In the genomic region with DNA sequence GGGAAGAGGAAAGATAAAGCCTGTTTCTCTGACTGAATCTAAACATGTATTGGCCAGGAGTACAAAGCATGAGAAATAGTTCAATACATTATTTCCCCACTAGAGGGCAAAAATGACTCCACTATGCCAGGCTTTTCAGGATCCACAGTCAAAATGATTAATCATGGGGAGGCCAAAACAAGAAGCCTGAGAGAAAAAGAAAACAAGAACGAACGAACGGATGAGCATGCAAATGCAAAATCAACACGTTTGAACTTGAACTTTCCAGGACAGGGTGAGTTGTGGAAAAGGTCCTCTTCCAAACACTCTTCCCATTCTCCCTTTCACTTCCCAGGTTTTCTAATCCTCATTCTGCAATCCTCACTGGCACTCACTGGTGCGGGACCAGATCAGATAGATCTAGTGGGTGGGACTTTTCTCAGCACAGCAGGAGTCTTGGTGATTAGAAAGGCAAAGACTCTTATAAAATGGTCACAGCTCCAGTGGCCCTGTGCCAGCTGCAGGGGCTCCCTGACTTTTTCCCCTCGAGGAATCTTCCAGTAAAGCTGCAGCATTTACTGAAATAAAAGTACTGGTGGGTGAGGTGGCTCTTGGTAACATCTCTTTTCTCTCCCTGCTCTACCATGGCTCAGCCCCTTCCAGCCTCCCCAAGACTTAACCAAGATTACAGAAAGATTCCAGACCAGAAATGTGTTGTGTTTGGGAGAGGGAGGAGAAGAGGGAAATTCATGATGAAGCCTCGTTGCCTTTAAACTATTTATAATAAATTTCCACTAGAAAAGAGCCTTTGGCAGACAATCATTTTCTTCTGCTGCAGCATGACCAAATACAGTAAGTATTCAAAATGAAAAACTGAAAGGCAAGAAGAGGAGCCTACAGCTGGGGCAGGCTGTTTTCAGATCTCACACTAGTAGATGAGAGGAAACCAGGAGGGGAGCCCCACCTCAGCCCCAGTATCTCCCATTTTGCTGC, we compare ENCODE assay signal across 8 mouse cellular contexts.
DNase-seq lines count a peak whose midpoint lies in the region; ATAC-seq and TF ChIP-seq lines count a peak whose summit lies in the region.

No protein-coding gene starts in this region.

- no peak for TF ChIP-seq POLR2A in MEL (IDR thresholded peaks at IDR 0.05; ENCODE audit: control insufficient read depth in 1 of 2, insufficient read depth in 1 of 2, low read depth in 1 of 2, low read length in 2 of 2, poor library complexity in 1 of 2)
- TF ChIP-seq POLR2A in small intestine, adult 2 months (IDR thresholded peaks at IDR 0.05; ENCODE audit: low read depth, low read length), result no peak

- WGBS in embryonic facial prominence, embryonic 12.5 days, result 16% methylated on average over 7 of the region's 7 CpGs
- 10% methylated on average over 7 of the region's 7 CpGs for WGBS in heart, embryonic 14.5 days
- 7% methylated on average over 7 of the region's 7 CpGs for WGBS in kidney, embryonic 16.5 days
- WGBS in small intestine, adult 2 months, result 17% methylated on average over 7 of the region's 7 CpGs

- peak in 1 of 3 experiments; percentile 56; a peak in 4 of 6 replicates for TF ChIP-seq CTCF in MEL (IDR thresholded peaks at IDR 0.05 in 2 of 3, conservative IDR thresholded peaks at IDR 0.05 in 1 of 3; ENCODE audit: control insufficient read depth in 1 of 3, insufficient read depth in 1 of 3, low read depth in 2 of 3, low read length in 3 of 3, poor library complexity in 1 of 3, severe bottlenecking in 1 of 3)
- no peak for TF ChIP-seq CTCF in small intestine, adult 2 months (IDR thresholded peaks at IDR 0.05; ENCODE audit: extremely low read depth, insufficient read length, insufficient replicate concordance, low read depth, low read length)

- DNase-seq in MEL (ENCODE audit: low read depth, low spot score), result peak; percentile 31
- peak; percentile 43 for DNase-seq in adrenal gland, postnatal 10 days
- DNase-seq in spleen, adult 12 weeks (ENCODE audit: low spot score), result no peak

- no peaks in the 10 kb centered on the region for H3K36me3 ChIP-seq in MEL (ENCODE audit: control insufficient read depth in 1 of 2, insufficient read depth in 2 of 2, low read length in 2 of 2)
- no peaks in the 10 kb centered on the region for H3K36me3 ChIP-seq in embryonic facial prominence, embryonic 12.5 days
- no peaks in the 10 kb centered on the region for H3K36me3 ChIP-seq in heart, embryonic 14.5 days (ENCODE audit: control insufficient read depth, insufficient read depth, low read length)
- H3K36me3 ChIP-seq in kidney, embryonic 16.5 days (ENCODE audit: insufficient read depth, low read length), result no peaks in the 10 kb centered on the region
- H3K36me3 ChIP-seq in small intestine, adult 2 months (ENCODE audit: control insufficient read depth, insufficient read depth, low read length), result no peaks in the 10 kb centered on the region

- H3K4me3 ChIP-seq in MEL (ENCODE audit: control insufficient read depth in 1 of 2, insufficient read depth in 1 of 2, low read depth in 2 of 2, low read length in 2 of 2), result no peak overlapping the region
- H3K4me3 ChIP-seq in embryonic facial prominence, embryonic 12.5 days, result no peak overlapping the region
- H3K4me3 ChIP-seq in heart, embryonic 14.5 days (ENCODE audit: control insufficient read depth in 1 of 2, insufficient read depth in 1 of 2, low read depth in 1 of 2, low read length in 2 of 2), result peak overlapping the region; percentile 23 to 26
- peak overlapping the region; percentile 36 for H3K4me3 ChIP-seq in kidney, embryonic 16.5 days (ENCODE audit: low read length)
- H3K4me3 ChIP-seq in small intestine, adult 2 months (ENCODE audit: low read depth, low read length), result no peak overlapping the region

- no peak overlapping the region for H3K9ac ChIP-seq in MEL (ENCODE audit: control insufficient read depth, low read depth, low read length, poor library complexity, severe bottlenecking)
- H3K9ac ChIP-seq in embryonic facial prominence, embryonic 12.5 days, result no peak overlapping the region
- H3K9ac ChIP-seq in heart, embryonic 14.5 days (ENCODE audit: low read length), result peak overlapping the region; percentile 67
- H3K9ac ChIP-seq in kidney, embryonic 16.5 days (replicated peaks; ENCODE audit: low read length), result peak overlapping the region; percentile 24; the same call in 1 of the 2 replicates

- ATAC-seq in embryonic facial prominence, embryonic 12.5 days (ENCODE audit: insufficient number of reproducible peaks, insufficient read depth, low FRiP score, low TSS enrichment), result no peak
- ATAC-seq in heart, embryonic 14.5 days (ENCODE audit: insufficient number of reproducible peaks, insufficient read depth, low FRiP score, low read depth), result no peak
- ATAC-seq in kidney, embryonic 16.5 days (ENCODE audit: low FRiP score, low TSS enrichment), result peak; percentile 94
- ATAC-seq in megakaryocyte, adult 5-6 weeks (ENCODE audit: poor library complexity, severe bottlenecking), result peak; percentile 57

- H3K79me2 ChIP-seq in MEL (ENCODE audit: control insufficient read depth, insufficient read depth, low read length, poor library complexity), result no peaks in the 10 kb centered on the region

- H3K27me3 ChIP-seq in MEL (ENCODE audit: control insufficient read depth in 1 of 2, insufficient read depth in 2 of 2, low read length in 2 of 2), result no peaks in the 10 kb centered on the region
- no peaks in the 10 kb centered on the region for H3K27me3 ChIP-seq in embryonic facial prominence, embryonic 12.5 days
- no peaks in the 10 kb centered on the region for H3K27me3 ChIP-seq in heart, embryonic 14.5 days (ENCODE audit: control insufficient read depth, insufficient read depth, low read length)
- H3K27me3 ChIP-seq in kidney, embryonic 16.5 days (ENCODE audit: insufficient read depth, low read length), result no peaks in the 10 kb centered on the region
- H3K27me3 ChIP-seq in small intestine, adult 2 months (ENCODE audit: control insufficient read depth, insufficient read depth, low read length), result no peaks in the 10 kb centered on the region

- H3K4me1 ChIP-seq in MEL (ENCODE audit: control insufficient read depth in 1 of 2, insufficient read depth in 2 of 2, low read length in 2 of 2), result no peaks in the 10 kb centered on the region
- H3K4me1 ChIP-seq in embryonic facial prominence, embryonic 12.5 days, result 0 out of 2 replicates have a peak, but pooled peaks cover 3% of the 10 kb centered on the region
- H3K4me1 ChIP-seq in heart, embryonic 14.5 days (ENCODE audit: control insufficient read depth in 2 of 2, insufficient read depth in 2 of 2, low read length in 2 of 2), result peaks cover 3 to 6% of the 10 kb centered on the region in 2 experiments; a peak in 3 of 4 replicates
- peaks cover 6% of the 10 kb centered on the region; the same call in 1 of the 2 replicates for H3K4me1 ChIP-seq in kidney, embryonic 16.5 days (ENCODE audit: insufficient read depth, low read length)
- H3K4me1 ChIP-seq in small intestine, adult 2 months (ENCODE audit: control insufficient read depth, insufficient read depth, insufficient read length, low read length), result no peaks in the 10 kb centered on the region

- no peaks in the 10 kb centered on the region for H3K9me3 ChIP-seq in MEL (replicated peaks; ENCODE audit: insufficient read depth, low read length)
- H3K9me3 ChIP-seq in embryonic facial prominence, embryonic 12.5 days, result no peaks in the 10 kb centered on the region
- no peaks in the 10 kb centered on the region for H3K9me3 ChIP-seq in heart, embryonic 14.5 days (ENCODE audit: control insufficient read depth, low read length)
- no peaks in the 10 kb centered on the region for H3K9me3 ChIP-seq in kidney, embryonic 16.5 days (ENCODE audit: low read length)

- H3K4me2 ChIP-seq in embryonic facial prominence, embryonic 12.5 days (replicated peaks), result peak overlapping the region; percentile 21; the same call in 1 of the 2 replicates
- peak overlapping the region; percentile 63 for H3K4me2 ChIP-seq in heart, embryonic 14.5 days (ENCODE audit: low read length)
- H3K4me2 ChIP-seq in kidney, embryonic 16.5 days (replicated peaks; ENCODE audit: low read depth, low read length), result peak overlapping the region; percentile 49

- peak; percentile 61 for TF ChIP-seq RAD21 in MEL (IDR thresholded peaks at IDR 0.05; ENCODE audit: low read depth, low read length)

- H3K27ac ChIP-seq in MEL (ENCODE audit: control insufficient read depth, low read depth, low read length), result no peak overlapping the region
- no peak overlapping the region for H3K27ac ChIP-seq in embryonic facial prominence, embryonic 12.5 days
- H3K27ac ChIP-seq in heart, embryonic 14.5 days (replicated peaks in 1 of 2; ENCODE audit: control insufficient read depth in 1 of 2, insufficient read depth in 1 of 2, low read depth in 2 of 2, low read length in 2 of 2), result peak overlapping the region; percentile 23 to 37; a peak in 1 of 4 replicates
- peak overlapping the region; percentile 76 for H3K27ac ChIP-seq in kidney, embryonic 16.5 days (ENCODE audit: low read length)
- H3K27ac ChIP-seq in small intestine, adult 2 months (ENCODE audit: insufficient read depth, low read depth, low read length), result peak overlapping the region; percentile 7; the same call in 1 of the 2 replicates

- TF ChIP-seq EP300 in MEL (IDR thresholded peaks at IDR 0.05; ENCODE audit: low read depth in 1 of 2, low read length in 2 of 2), result no peak

TF ChIP-seq in MEL, 35 proteins besides CTCF, POLR2A, EP300 and RAD21:
- TF ChIP-seq MAZ (IDR thresholded peaks at IDR 0.05; ENCODE audit: low read depth, low read length) (no peak), NRF1 (IDR thresholded peaks at IDR 0.05; ENCODE audit: insufficient read depth, low read depth, low read length, poor library complexity, severe bottlenecking) (no peak), MYB (IDR thresholded peaks at IDR 0.05; ENCODE audit: low read depth, low read length) (no peak), ZC3H11A (IDR thresholded peaks at IDR 0.05; ENCODE audit: low read depth, low read length) (peak; percentile 52; the same call in 1 of the 2 replicates), SMC3 (IDR thresholded peaks at IDR 0.05; ENCODE audit: low read depth, low read length) (peak; percentile 79)

Comparison
In these comparisons a context has a peak if more than half of its experiments do, and no peak if none do; other contexts are left out.
1. H3K27ac ChIP-seq: peak in heart, embryonic 14.5 days (2 of 2), kidney, embryonic 16.5 days (single experiment) and small intestine, adult 2 months (single experiment); none in MEL (single experiment) and embryonic facial prominence, embryonic 12.5 days (single experiment).
2. H3K4me3 ChIP-seq: peak in heart, embryonic 14.5 days (2 of 2) and kidney, embryonic 16.5 days (single experiment); none in MEL (0 of 2), embryonic facial prominence, embryonic 12.5 days (single experiment) and small intestine, adult 2 months (single experiment).
3. H3K9ac ChIP-seq: peak in heart, embryonic 14.5 days (single experiment) and kidney, embryonic 16.5 days (single experiment); none in MEL (single experiment) and embryonic facial prominence, embryonic 12.5 days (single experiment).
4. ATAC-seq: peak in kidney, embryonic 16.5 days (single experiment) and megakaryocyte, adult 5-6 weeks (single experiment); none in embryonic facial prominence, embryonic 12.5 days (single experiment) and heart, embryonic 14.5 days (single experiment).
5. Peak in every context shown above with its lines, with median percentiles within 50 percentile points of each other: H3K4me2 ChIP-seq.